Mouse (Mus musculus): ENCODE measurements around the gene Zfp953. TPM values are rescaled to one million over a fixed set of nuclear protein-coding genes. Genes with fewer than 3 reads are reported as not detected.

Gene Zfp953
- polyA plus RNA-seq, 1 experiment from 2014 or later: 0.72 TPM

Other genes with a start within 250 kb of the Zfp953 start
- 0.15 TPM in 1 of 2 replicates, not detected in the other for gene Rslcan18, start 244.3 kb downstream of the Zfp953 start, polyA plus RNA-seq (2016; fragmentation: Nextera tagmentation; extraction: Ambion mirVana)
- gene Zfp759, start 238.9 kb downstream of the Zfp953 start, polyA plus RNA-seq (2016; fragmentation: Nextera tagmentation; extraction: Ambion mirVana): 2.4 and 3.4 TPM in 2 replicates
- 6.2 and 7.1 TPM in 2 replicates for gene Rsl1, start 187.4 kb downstream of the Zfp953 start, polyA plus RNA-seq (2016; fragmentation: Nextera tagmentation; extraction: Ambion mirVana)
- gene Zfp455, start 166.1 kb downstream of the Zfp953 start, polyA plus RNA-seq (2016; fragmentation: Nextera tagmentation; extraction: Ambion mirVana): 1.4 and 1.8 TPM in 2 replicates
- 3.8 and 4.6 TPM in 2 replicates for gene Zfp458, start 82.1 kb downstream of the Zfp953 start, polyA plus RNA-seq (2016; fragmentation: Nextera tagmentation; extraction: Ambion mirVana)
- 0.50 and 0.85 TPM in 2 replicates for gene Zfp457, start 54.1 kb downstream of the Zfp953 start, polyA plus RNA-seq (2016; fragmentation: Nextera tagmentation; extraction: Ambion mirVana)
- gene Zfp595, start 28.0 kb downstream of the Zfp953 start, polyA plus RNA-seq (2016; fragmentation: Nextera tagmentation; extraction: Ambion mirVana): 1.7 and 1.8 TPM in 2 replicates
- gene Gm28044, start 69 bp downstream of the Zfp953 start, polyA plus RNA-seq (2016; fragmentation: Nextera tagmentation; extraction: Ambion mirVana): not detected in 2 replicates
- not detected in 2 replicates for gene Gm28041, start 15.1 kb upstream of the Zfp953 start, polyA plus RNA-seq (2016; fragmentation: Nextera tagmentation; extraction: Ambion mirVana)
- 0.83 and 0.94 TPM in 2 replicates for gene Zfp456, start 15.2 kb upstream of the Zfp953 start, polyA plus RNA-seq (2016; fragmentation: Nextera tagmentation; extraction: Ambion mirVana)
- 4.6 and 4.9 TPM in 2 replicates for gene Zfp429, start 39.2 kb upstream of the Zfp953 start, polyA plus RNA-seq (2016; fragmentation: Nextera tagmentation; extraction: Ambion mirVana)
- gene Zfp459, start 60.8 kb upstream of the Zfp953 start, polyA plus RNA-seq (2016; fragmentation: Nextera tagmentation; extraction: Ambion mirVana): 1.0 and 1.3 TPM in 2 replicates
- 7.1 and 8.3 TPM in 2 replicates for gene Zfp874a, start 91.0 kb upstream of the Zfp953 start, polyA plus RNA-seq (2016; fragmentation: Nextera tagmentation; extraction: Ambion mirVana)
- gene Zfp874b, start 123.7 kb upstream of the Zfp953 start, polyA plus RNA-seq (2016; fragmentation: Nextera tagmentation; extraction: Ambion mirVana): 2.1 and 2.2 TPM in 2 replicates
- gene Zfp58, start 139.9 kb upstream of the Zfp953 start, polyA plus RNA-seq (2016; fragmentation: Nextera tagmentation; extraction: Ambion mirVana): 17.8 and 18.0 TPM in 2 replicates
- not detected in 2 replicates for gene Gm26965, start 165.5 kb upstream of the Zfp953 start, polyA plus RNA-seq (2016; fragmentation: Nextera tagmentation; extraction: Ambion mirVana)
- gene Zfp87, start 165.6 kb upstream of the Zfp953 start, polyA plus RNA-seq (2016; fragmentation: Nextera tagmentation; extraction: Ambion mirVana): 32.4 and 32.8 TPM in 2 replicates
- 16.6 and 18.3 TPM in 2 replicates for gene Zfp748, start 193.2 kb upstream of the Zfp953 start, polyA plus RNA-seq (2016; fragmentation: Nextera tagmentation; extraction: Ambion mirVana)
- gene Zfp729b, start 249.1 kb upstream of the Zfp953 start, polyA plus RNA-seq (2016; fragmentation: Nextera tagmentation; extraction: Ambion mirVana): 4.6 and 5.1 TPM in 2 replicates